Mouse (Mus musculus) hindbrain, embryonic 13.5 days (tissue): ENCODE data around the gene Slc44a5. TPM values are rescaled to one million over a fixed set of nuclear protein-coding genes. Genes with fewer than 3 reads are reported as not detected.

ENCODE experiments used
- ATAC-seq: fragments of 200-750 bp; cut with Nextera tagmentation; 2 replicates; pipeline ENCODE4 v1.8.0; 2017; ENCODE audit warnings: moderate TSS enrichment; ENCODE audit not compliant: low FRiP score
- H3K27ac ChIP-seq: fragments of 300-500 bp; sonication (generic); 2 replicates; pipeline ENCODE4 v1.5.1; 2015; ENCODE audit warnings: inconsistent platforms, mild to moderate bottlenecking, moderate library complexity
- H3K27me3 ChIP-seq: fragments of 300-500 bp; sonication (generic); 2 replicates; pipeline ENCODE4 v1.6.1; 2015; ENCODE audit warnings: mild to moderate bottlenecking, inconsistent platforms
- H3K36me3 ChIP-seq: fragments of 300-500 bp; sonication (generic); 2 replicates; pipeline ENCODE4 v1.6.1; 2015; ENCODE audit warnings: mild to moderate bottlenecking, inconsistent platforms
- H3K4me1 ChIP-seq: fragments of 300-500 bp; sonication (generic); replicated peaks from 2 replicates; pipeline ENCODE4 v1.6.1; 2015; ENCODE audit warnings: inconsistent platforms
- H3K4me2 ChIP-seq: fragments of 300-500 bp; sonication (generic); 2 replicates; pipeline ENCODE4 v1.6.1; 2015; ENCODE audit warnings: inconsistent platforms, mild to moderate bottlenecking, moderate library complexity
- H3K4me3 ChIP-seq: fragments of 300-500 bp; sonication (generic); 2 replicates; pipeline ENCODE4 v1.5.1; 2015; ENCODE audit warnings: mild to moderate bottlenecking, inconsistent platforms
- H3K9ac ChIP-seq: fragments of 300-500 bp; sonication (generic); 2 replicates; pipeline ENCODE4 v1.6.1; 2015; ENCODE audit warnings: mild to moderate bottlenecking, inconsistent platforms
- H3K9me3 ChIP-seq: fragments of 300-500 bp; sonication (generic); 2 replicates; pipeline ENCODE4 v1.6.1; 2016; ENCODE audit warnings: inconsistent platforms
- WGBS: fragments of 180-500 bp; shearing (Covaris S2); methylation state at CpG from one replicate; pipeline ENCODE4 v1.1.7; 2015; 5-methylcytosine and 5-hydroxymethylcytosine counted together
- polyA plus RNA-seq: library from polyadenylated mRNA; unstranded; fragments of >200 nt; fragmentation: Nextera tagmentation; extraction: Ambion mirVana; gene quantifications from 2 replicates; pipeline ENCODE4 v1.2.1, GENCODE M21; 2015

The Slc44a5 gene
- polyA plus RNA-seq, 1 experiment from 2014 or later, result 6.5 TPM

- H3K9me3 ChIP-seq, result no peaks in the 10 kb centered on the region
- H3K4me2 ChIP-seq, result no peak overlapping the region
- WGBS, result 91% methylated on average over 9 of the region's 9 CpGs
- H3K27me3 ChIP-seq, result no peaks in the 10 kb centered on the region
- H3K36me3 ChIP-seq, result no peaks in the 10 kb centered on the region
- H3K27ac ChIP-seq, result no peak overlapping the region
- no peak for ATAC-seq
- H3K4me3 ChIP-seq, result no peak overlapping the region
- H3K9ac ChIP-seq, result no peak overlapping the region
- H3K4me1 ChIP-seq, result no peaks in the 10 kb centered on the region
Measured at GRCm38 (mm10) chr3:154300006-154300405, 326.8 kb downstream of the Slc44a5 start.

- Histone ChIP-seq H3K4me3 (no peak overlapping the region), H3K27ac (no peak overlapping the region), H3K9me3 (no peaks in the 10 kb centered on the region), H3K36me3 (no peaks in the 10 kb centered on the region), H3K4me1 (no peaks in the 10 kb centered on the region), H3K27me3 (no peaks in the 10 kb centered on the region), H3K9ac (no peak overlapping the region), H3K4me2 (no peak overlapping the region)
- ATAC-seq, result no peak
- WGBS, result 90% methylated on average over 4 of the region's 4 CpGs
Measured at GRCm38 (mm10) chr3:154301102-154301501, 327.9 kb downstream of the Slc44a5 start.

- ATAC-seq, result no peak
- H3K4me1 ChIP-seq, result no peaks in the 10 kb centered on the region
- no peak overlapping the region for H3K27ac ChIP-seq
- H3K4me3 ChIP-seq, result no peak overlapping the region
- no peak overlapping the region for H3K4me2 ChIP-seq
- no peaks in the 10 kb centered on the region for H3K36me3 ChIP-seq
- H3K9ac ChIP-seq, result no peak overlapping the region
- 71% methylated on average over 16 of the region's 16 CpGs for WGBS
- no peaks in the 10 kb centered on the region for H3K9me3 ChIP-seq
- H3K27me3 ChIP-seq, result no peaks in the 10 kb centered on the region
Measured at GRCm38 (mm10) chr3:154305163-154305884, 332.1 kb downstream of the Slc44a5 start.

- no peaks in the 10 kb centered on the region for H3K36me3 ChIP-seq
- no peak overlapping the region for H3K4me2 ChIP-seq
- H3K27me3 ChIP-seq, result peaks cover 32% of the 10 kb centered on the region
- no peak for ATAC-seq
- no peak overlapping the region for H3K9ac ChIP-seq
- no peaks in the 10 kb centered on the region for H3K9me3 ChIP-seq
- H3K4me3 ChIP-seq, result no peak overlapping the region
- H3K27ac ChIP-seq, result no peak overlapping the region
- 12% methylated on average over 5 of the region's 5 CpGs for WGBS
- H3K4me1 ChIP-seq, result no peaks in the 10 kb centered on the region
Measured at GRCm38 (mm10) chr3:154317651-154318248, 344.5 kb downstream of the Slc44a5 start.

Other genes starting within 250 kb of the Slc44a5 start
- 28.3 and 30.3 TPM in 2 replicates for gene St6galnac3, start 248.3 kb upstream of the Slc44a5 start, polyA plus RNA-seq
- gene Asb17, start 129.2 kb upstream of the Slc44a5 start, polyA plus RNA-seq, result 0.17 and 0.21 TPM in 2 replicates
- gene Msh4, start 67.3 kb upstream of the Slc44a5 start, polyA plus RNA-seq, result 0.09 and 0.25 TPM in 2 replicates
- 44.9 and 46.1 TPM in 2 replicates for gene Rabggtb, start 60.4 kb upstream of the Slc44a5 start, polyA plus RNA-seq
- gene Acadm, start 28.8 kb upstream of the Slc44a5 start, polyA plus RNA-seq, result 55.6 and 63.7 TPM in 2 replicates